Mouse (Mus musculus): Measurements from ENCODE around the gene Slc25a44.
"Not testable (repeated sequence)": the region's sequence is repeated elsewhere in the genome, so short reads cannot be mapped to it uniquely, and the experiment has no call there.

The Slc25a44 gene

DNA sequence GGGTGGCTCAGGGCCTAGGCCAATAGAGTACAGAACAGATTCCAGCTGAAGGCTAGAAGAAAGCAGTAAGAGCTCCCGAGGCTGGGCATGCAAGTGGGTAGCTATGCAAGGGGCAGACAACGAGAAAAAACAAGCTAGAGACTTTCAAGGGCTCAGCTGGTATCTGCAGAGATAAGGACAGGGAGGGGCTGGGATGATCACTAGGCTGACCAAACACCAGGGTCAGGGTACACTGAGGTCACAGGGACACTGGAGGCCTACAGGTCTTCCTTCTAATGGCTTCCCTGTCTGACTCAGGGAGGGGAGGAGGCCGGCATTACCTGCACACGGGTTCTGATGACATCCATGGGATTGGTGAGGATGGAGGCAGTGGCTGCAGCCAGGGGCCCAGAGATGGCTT, 9.3 kb downstream of the Slc25a44 start:
- no peak for DNase-seq (ENCODE audit: low read depth, low spot score)

GRCm38 (mm10) chr3:88412636-88413035, 12.3 kb downstream of the Slc25a44 start:
- no peak for DNase-seq (ENCODE audit: low read depth, low spot score)

DNA sequence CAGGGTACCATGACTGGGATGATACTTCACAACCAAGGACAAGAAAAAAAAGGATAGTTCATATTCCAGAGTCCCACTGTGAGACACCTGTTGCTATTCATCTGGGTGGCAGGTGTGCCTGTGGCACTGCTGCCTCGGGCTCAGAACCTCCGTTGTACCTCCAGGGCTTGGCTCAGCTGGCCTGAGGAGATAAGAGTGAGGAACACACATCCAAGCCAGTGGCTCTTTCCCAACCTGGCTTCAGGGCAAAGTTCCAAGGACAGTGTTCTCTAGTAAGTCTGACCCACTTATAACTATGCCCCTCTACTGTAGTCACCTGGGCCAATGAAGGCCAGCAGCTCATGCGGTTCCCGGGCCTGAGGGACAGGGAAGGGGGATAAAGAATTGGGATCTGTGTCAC, 13.3 kb downstream of the Slc25a44 start:
- no peak for DNase-seq (ENCODE audit: low read depth, low spot score)

- DNase-seq (ENCODE audit: low read depth, low spot score): peak; percentile 86
Measured at GRCm38 (mm10) chr3:88410645-88411031, 14.3 kb downstream of the Slc25a44 start.

DNA sequence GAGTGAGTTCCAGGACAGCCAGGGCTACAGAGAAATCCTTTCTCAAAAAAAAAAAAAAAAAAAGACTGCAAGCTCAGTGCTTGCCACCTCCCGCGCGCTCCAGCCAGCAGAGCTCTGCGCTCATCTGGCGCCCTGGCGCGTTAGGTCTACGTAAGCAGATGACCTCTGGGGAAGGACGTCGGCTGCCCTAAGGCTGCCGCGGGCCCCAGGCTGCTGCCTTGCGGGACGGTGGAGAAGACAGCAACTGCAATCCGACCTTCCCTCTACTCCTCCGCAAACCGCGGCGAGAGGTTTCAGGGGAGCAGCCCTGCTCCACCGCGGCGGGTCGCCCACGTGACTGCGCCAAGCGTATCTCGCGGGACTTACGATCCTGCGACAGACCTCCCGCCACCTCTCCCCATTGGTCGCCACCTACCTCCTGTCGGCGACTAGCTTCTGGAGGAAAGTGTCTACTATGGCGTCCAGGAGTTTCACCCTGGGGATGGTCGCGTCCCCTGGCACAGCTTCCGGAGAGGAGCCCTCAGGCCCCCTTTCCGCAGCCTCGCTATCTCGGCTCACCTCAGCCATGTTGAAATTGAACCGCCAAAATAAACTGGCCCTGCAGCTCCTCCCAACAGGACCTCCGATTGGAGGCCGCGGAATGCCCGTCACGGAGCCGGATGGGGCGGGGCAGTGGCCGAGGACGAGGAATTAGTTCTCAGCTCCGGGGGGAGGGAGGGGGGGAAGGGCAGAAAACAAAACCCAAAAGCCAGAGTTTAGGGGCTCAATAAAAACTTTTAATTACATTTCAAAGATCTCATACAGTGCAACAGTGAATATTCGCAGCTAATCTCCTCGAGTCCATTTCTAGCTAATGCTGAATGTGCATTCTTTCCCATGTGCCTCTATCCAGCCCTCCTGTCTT, 14.9 kb downstream of the Slc25a44 start, which contains the start of gene Pmf1:
Pmf1 (minus strand) TSS at position 591 of the 904 bp plus-strand sequence.
- DNase-seq (ENCODE audit: low read depth, low spot score): peak; percentile 96

GRCm38 (mm10) chr3:88408953-88409352, 16.0 kb downstream of the Slc25a44 start:
- DNase-seq (ENCODE audit: low read depth, low spot score): no peak

DNA sequence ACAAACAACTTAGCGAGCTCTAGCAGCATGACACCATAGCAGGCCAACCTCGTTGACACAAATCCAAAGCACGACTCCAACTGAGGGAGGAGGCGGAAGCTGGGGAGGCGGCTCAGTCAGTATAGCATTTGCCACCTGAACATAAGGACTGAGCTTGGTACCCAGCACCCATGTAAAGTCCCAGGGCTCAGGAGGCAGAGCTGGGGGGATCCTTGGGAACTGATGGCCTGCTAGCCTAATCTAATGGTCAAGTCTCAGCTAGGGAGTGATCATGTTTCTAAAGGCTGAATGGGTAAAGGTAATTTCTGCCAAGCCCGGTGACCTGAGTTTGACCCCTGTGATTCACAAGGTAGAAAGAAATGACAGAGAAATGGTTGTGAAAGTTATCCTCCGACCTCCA, 17.4 kb downstream of the Slc25a44 start:
- DNase-seq (ENCODE audit: low read depth, low spot score): no peak

- peak; percentile 89 for DNase-seq (ENCODE audit: low read depth, low spot score)
Measured at GRCm38 (mm10) chr3:88407090-88407489, 17.8 kb downstream of the Slc25a44 start.

GRCm38 (mm10) chr3:88403522-88404230, 21.3 kb downstream of the Slc25a44 start:
- DNase-seq (ENCODE audit: low read depth, low spot score): no peak

GRCm38 (mm10) chr3:88398666-88399065, 26.3 kb downstream of the Slc25a44 start:
- no peak for DNase-seq (ENCODE audit: low read depth, low spot score)

DNA sequence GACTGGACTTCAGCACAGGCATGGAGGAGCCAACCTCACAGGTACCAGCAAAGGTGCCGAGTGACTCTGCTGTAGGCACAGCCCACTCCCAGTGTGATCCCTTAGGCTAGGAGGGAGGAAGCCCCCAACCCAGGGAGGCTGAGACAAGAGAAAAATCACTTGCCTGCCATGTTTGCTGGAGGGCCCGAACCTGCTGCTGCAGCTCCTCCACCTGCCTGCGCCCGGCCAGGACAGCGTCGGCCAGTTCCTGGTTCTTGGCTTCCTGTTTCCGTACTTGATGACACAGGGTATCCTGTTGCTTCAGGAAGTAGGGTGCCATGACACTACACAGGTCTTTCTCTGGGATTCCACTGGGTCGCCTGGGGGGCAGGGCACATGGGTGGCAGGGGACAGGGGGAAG, 29.2 kb downstream of the Slc25a44 start:
- no peak for DNase-seq (ENCODE audit: low read depth, low spot score)

- no peak for DNase-seq (ENCODE audit: low read depth, low spot score)
Measured at GRCm38 (mm10) chr3:88395288-88395687, 29.7 kb downstream of the Slc25a44 start.

GRCm38 (mm10) chr3:88393776-88394375, 31.1 kb downstream of the Slc25a44 start:
- peak; percentile 46 for DNase-seq (ENCODE audit: low read depth, low spot score)

DNA sequence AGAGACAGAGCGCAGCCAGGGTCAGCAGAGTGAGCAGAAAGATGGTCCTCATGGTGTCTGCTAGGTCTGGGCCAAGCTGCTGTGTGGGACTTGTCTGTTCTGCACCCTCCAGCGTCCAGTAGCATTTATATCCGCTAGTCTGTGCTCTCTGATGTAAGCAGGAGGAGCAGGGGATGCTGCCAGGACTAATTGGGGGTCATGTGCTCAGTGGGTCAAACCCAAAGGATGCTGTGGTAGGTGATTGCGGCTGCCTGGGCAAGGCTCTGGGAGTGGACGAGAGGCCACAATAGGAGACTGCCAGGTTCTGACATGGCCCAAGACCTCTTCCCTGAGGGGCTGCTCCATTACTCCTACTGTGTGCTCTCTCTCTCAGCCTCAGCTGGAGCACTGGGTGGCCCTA, 40.6 kb downstream of the Slc25a44 start, which contains the start of gene Bglap:
Bglap (minus strand) TSS at position 101 of the 400 bp plus-strand sequence.
- DNase-seq (ENCODE audit: low read depth, low spot score): no peak

DNA sequence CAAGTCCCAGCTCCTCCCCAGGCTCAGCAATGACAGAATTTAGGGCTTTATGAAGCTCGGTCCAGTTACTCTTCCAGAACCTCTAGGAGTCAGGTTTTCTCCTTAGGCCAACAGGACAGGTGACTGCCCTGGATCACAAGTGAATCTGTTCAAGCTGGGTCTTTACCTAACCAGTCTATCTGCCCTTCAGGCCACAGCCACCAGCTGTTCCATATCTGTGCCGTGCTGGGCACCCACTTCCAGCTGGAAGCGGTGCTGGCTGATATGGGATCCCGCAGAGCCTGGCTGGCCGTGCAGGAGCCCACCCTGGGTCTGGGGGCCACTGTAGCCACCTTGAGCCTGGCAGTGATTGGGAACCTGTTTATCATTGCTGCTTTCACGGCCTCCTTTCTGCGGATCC, 42.6 kb downstream of the Slc25a44 start:
- not testable (repeated sequence) for DNase-seq (ENCODE audit: low read depth, low spot score)

DNA sequence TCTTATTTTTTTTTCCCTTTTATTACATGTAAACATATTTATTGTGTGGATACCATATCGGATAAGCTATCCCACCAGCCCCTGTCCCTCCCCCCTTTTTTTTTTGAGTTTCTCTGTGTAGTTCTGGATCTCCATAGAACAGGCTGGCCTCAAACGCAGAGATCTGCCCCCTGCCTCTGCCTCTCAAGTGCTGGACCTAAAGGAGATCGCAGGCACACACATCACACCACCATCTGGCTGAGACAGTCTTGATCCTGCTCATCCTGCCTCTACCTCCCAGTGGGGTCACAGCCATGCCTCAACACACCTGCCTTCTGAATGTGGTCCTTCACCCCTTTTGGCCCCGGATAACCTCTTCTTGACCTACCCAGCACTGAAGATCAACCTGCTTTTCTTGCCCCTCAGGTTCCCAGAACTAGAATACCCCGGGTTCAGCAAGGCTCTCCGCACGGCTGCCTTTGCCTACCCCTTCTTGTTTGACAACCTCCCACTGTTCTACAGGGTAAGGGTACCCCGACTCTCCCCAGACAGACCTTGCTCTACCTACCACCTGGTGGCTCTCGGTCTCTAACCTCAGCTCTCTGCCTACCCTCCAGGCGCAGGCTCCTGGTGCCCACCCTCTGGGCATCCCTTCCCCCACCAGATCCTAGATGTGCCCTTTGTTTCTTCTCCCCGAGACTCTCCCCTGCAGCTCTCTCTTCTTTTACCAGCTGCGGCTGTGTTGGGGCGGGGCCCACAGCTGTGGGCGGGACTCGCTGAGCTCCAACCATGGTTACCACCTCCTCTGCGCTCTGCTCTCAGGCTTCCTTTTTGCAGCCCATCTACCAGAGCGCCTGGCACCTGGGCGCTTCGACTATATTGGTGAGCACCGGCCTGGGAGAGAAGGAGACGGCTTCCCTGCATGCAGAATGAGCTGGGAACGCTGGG, 43.3 kb downstream of the Slc25a44 start:
- peak; percentile 70 for DNase-seq (ENCODE audit: low read depth, low spot score)

DNA sequence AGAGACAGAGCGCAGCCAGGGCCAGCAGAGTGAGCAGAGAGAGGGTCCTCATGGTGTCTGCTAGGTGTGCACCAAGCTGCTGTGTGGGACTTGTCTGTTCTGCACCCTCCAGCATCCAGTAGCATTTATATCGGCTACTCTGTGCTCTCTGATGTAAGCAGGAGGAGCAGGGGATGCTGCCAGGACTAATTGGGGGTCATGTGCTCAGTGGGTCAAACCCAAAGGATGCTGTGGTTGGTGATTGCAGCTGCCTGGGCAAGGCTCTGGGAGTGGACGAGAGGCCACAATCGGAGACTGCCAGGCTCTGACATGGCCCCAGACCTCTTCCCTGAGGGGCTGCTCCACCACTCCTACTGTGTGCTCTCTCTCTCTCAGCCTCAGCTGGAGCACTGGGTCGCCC, 46.3 kb downstream of the Slc25a44 start, which contains the start of gene Bglap2:
Bglap2 (minus strand) TSS at position 101 of the 400 bp plus-strand sequence.
- DNase-seq (ENCODE audit: low read depth, low spot score): not testable (repeated sequence)

DNA sequence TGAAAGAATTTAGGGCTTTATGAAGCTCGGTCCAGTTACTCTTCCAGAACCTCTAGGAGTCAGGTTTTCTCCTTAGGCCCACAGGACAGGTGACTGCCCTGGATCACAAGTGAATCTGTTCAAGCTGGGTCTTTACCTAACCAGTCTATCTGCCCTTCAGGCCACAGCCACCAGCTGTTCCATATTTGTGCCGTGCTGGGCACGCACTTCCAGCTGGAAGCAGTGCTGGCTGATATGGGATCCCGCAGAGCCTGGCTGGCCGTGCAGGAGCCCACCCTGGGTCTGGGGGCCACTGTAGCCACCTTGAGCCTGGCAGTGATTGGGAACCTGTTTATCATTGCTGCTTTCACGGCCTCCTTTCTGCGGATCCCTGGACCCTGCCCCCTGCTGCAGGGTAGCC, 48.3 kb downstream of the Slc25a44 start:
- DNase-seq (ENCODE audit: low read depth, low spot score): not testable (repeated sequence)

GRCm38 (mm10) chr3:88375750-88376626, 49.0 kb downstream of the Slc25a44 start:
- DNase-seq (ENCODE audit: low read depth, low spot score): peak; percentile 71

DNA sequence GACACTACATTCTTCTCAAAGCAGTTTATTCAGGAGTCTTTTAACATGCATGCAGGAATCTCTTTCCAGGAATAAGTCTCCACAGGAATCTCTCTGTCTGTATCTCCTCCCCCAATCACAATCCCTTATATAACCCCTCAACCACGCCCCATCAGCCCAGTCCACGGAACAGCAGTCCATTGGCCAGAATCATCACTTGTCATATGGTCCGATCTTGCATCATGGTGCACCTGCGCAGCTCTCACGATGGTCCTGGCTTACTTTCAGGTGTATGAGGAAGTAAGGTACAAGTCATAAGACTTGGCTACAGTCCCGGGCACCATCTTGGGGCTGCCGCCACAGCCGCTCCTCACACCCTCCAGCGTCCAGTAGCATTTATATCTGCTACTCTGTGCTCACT, 52.3 kb downstream of the Slc25a44 start, which contains the start of gene Bglap3:
Bglap3 (minus strand) TSS at position 101 of the 400 bp plus-strand sequence.
- DNase-seq (ENCODE audit: low read depth, low spot score): peak; percentile 47

Data from R1 (cell line).